Comparison of ENCODE assay signal across 41 mouse cellular contexts in the genomic region with DNA sequence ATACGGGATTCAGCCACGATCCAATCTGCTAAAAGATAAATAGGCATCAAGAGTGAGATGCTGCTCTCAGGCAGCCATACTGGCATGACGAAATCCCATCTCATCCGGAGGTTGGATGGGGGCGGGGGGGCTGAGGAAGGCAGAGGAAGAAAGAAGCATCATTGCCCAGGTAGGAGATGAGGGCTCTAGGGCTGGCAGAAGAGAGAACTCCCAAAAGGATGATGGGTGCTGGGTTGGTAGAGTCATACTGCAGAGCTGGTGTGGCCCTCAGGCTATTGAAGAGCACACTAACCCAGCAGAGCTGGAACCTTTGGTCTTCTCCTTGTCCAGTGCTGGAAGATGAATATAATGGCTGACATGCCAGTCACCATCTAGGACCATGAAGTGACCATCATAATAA. TPM values are rescaled to one million over a fixed set of nuclear protein-coding genes. Genes with fewer than 3 reads are reported as not detected.
"Had no signal": no experiment of that assay in that cellular context is flagged by ENCODE, and none has a peak within 500 bp of the region (broad histone marks: within the 10 kb centered on the region; RNA-seq: fewer than 3 reads in every experiment).

No protein-coding gene starts in this region.

- H3K4me3 ChIP-seq: heart, embryonic 12.5 days; heart, embryonic 13.5 days; heart, embryonic 15.5 days; hindbrain, embryonic 10.5 days; hindbrain, embryonic 12.5 days; hindbrain, embryonic 13.5 days; hindbrain, embryonic 15.5 days; intestine, embryonic 15.5 days; kidney, embryonic 15.5 days; layer of hippocampus, adult 2 months; left cerebral cortex, adult 2 months had no signal

- H3K4me1 ChIP-seq: heart, embryonic 12.5 days; heart, embryonic 13.5 days; heart, embryonic 15.5 days; hindbrain, embryonic 15.5 days; intestine, embryonic 15.5 days had no signal

- H3K4me2 ChIP-seq: heart, embryonic 12.5 days; heart, embryonic 13.5 days; heart, embryonic 15.5 days; hindbrain, embryonic 12.5 days; hindbrain, embryonic 13.5 days; hindbrain, embryonic 14.5 days; hindbrain, embryonic 15.5 days; intestine, embryonic 15.5 days; kidney, embryonic 15.5 days had no signal

- H3K27me3 ChIP-seq: heart, embryonic 12.5 days; heart, embryonic 13.5 days; heart, embryonic 15.5 days; hindbrain, embryonic 12.5 days; hindbrain, embryonic 15.5 days; intestine, embryonic 15.5 days; kidney, embryonic 15.5 days had no signal

- H3K9me3 ChIP-seq: heart, embryonic 15.5 days; hindbrain, embryonic 12.5 days; intestine, embryonic 15.5 days had no signal

- DNase-seq: heart, postnatal 10 days; heart, postnatal 14 days; heart, postnatal 36 days; heart, postnatal 4 days; kidney, adult 11 months; kidney, adult 18-20 months; kidney, adult 2 months; kidney, adult 8-10 months; kidney, adult 9 months; kidney, postnatal 10 days; kidney, postnatal 14 days; kidney, postnatal 25 days; kidney, postnatal 36 days; kidney, postnatal 4 days; layer of hippocampus, adult 9-11 months; layer of hippocampus, postnatal 36 days had no signal

- ATAC-seq: hindbrain, embryonic 16.5 days; hindbrain, postnatal 0 days; inflammation-experienced regulatory T-cells, adult 6 months; intestine, embryonic 15.5 days; intestine, embryonic 16.5 days; intestine, postnatal 0 days had no signal

- H3K36me3 ChIP-seq: heart, embryonic 12.5 days; heart, embryonic 13.5 days; heart, embryonic 15.5 days; hindbrain, embryonic 10.5 days; hindbrain, embryonic 12.5 days; hindbrain, embryonic 13.5 days; hindbrain, embryonic 15.5 days; intestine, embryonic 15.5 days; kidney, embryonic 15.5 days had no signal

- H3K9ac ChIP-seq: heart, embryonic 12.5 days; heart, embryonic 13.5 days; heart, embryonic 15.5 days; hindbrain, embryonic 12.5 days; hindbrain, embryonic 13.5 days; hindbrain, embryonic 14.5 days; hindbrain, embryonic 15.5 days; intestine, embryonic 15.5 days; kidney, embryonic 15.5 days had no signal

- H3K27ac ChIP-seq: heart, embryonic 13.5 days; heart, embryonic 15.5 days; hindbrain, embryonic 10.5 days; hindbrain, embryonic 12.5 days; hindbrain, embryonic 13.5 days; hindbrain, embryonic 14.5 days; hindbrain, embryonic 15.5 days; hindbrain, postnatal 0 days; intestine, embryonic 15.5 days; kidney, embryonic 15.5 days; kidney, postnatal 0 days; layer of hippocampus, adult 2 months; left cerebral cortex, adult 2 months had no signal

RNA-seq across cellular contexts. Expression of a gene that starts 17.7 kb away (rescaled TPM):
- total RNA-seq: hematopoietic stem cell, adult 5-6 weeks; layer of hippocampus, adult 18-20 months; layer of hippocampus, adult 2 months; layer of hippocampus, adult 8-10 months; layer of hippocampus, postnatal 10 days; layer of hippocampus, postnatal 14 days; layer of hippocampus, postnatal 25 days; layer of hippocampus, postnatal 36 days; left cerebral cortex, adult 18-20 months; left cerebral cortex, adult 2 months had no signal
- polyA plus RNA-seq: inflammation-experienced regulatory T-cells, adult 6 months had no signal
